Mouse (Mus musculus) testis, adult 2 months (tissue): ENCODE data around the gene Mdm2.

Experiments
- CTCF ChIP-seq: fragments of 200-500 bp; IDR thresholded peaks from 2 replicates; pipeline ENCODE4 v1.5.1; 2012; ENCODE audit warnings: low read depth, mild to moderate bottlenecking, inconsistent platforms, low read length, moderate library complexity; ENCODE audit not compliant: control insufficient read depth, insufficient read depth, insufficient replicate concordance
- POLR2A ChIP-seq: fragments of 200-500 bp; IDR thresholded peaks from 2 replicates; pipeline ENCODE4 v1.6.1; 2012; ENCODE audit warnings: low read depth, mild to moderate bottlenecking, inconsistent platforms, low read length, moderate library complexity; ENCODE audit not compliant: control insufficient read depth

DNA sequence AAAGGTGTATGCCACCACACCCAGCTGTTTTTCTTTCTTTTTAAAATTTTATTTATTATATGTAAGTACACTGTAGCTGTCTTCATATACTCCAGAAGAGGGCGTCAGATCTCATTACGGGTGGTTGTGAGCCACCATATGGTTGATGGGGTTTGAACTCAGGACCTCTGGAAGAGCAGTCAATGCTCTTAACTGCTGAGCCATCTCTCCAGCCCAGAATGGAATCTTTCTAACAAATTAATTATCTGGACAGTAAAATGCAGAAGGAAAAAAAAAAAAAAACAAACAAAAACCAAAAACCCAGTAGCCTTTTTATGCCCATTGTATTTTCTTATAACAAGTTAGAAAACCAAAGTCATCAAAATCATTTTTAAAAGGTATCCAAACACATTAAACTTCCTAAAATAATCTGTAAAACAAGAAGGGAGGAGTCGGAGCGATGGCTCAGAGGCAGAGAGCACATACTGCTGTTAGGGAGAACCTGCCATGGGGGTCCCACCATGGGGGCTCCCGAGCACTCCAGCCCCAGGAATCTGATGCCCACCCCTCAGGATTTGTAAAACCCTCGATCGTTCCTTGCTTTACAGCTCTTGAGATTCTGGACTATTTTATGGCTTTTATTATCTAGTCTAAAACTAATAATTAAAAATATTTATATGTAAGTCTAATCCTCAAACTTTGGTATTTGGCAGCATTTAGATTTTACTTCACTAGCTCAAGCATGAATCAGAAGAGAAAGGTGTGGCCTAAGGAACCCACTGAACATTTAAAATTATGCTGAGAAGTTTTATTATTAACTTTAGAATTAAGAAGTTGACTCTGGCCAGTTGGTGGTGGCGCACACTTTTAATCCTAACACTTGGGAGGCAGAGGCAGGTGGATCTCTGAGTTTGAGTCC is 43.4 kb upstream of the Mdm2 start:
- TF ChIP-seq CTCF (no peak), POLR2A (no peak)
